Mouse (Mus musculus): ENCODE measurements around the gene Cnih3. TPM values are rescaled to one million over a fixed set of nuclear protein-coding genes. Genes with fewer than 3 reads are reported as not detected.

Gene Cnih3
- polyA plus RNA-seq, 1 experiment from 2014 or later = 9.6 TPM

Other genes starting within 250 kb of the Cnih3 start
- 38.8 and 40.4 TPM in 2 replicates for gene Nvl, start 208.4 kb upstream of the Cnih3 start, polyA plus RNA-seq (2015; fragmentation: Nextera tagmentation; extraction: Ambion mirVana)
- 61.0 and 65.5 TPM in 2 replicates for gene Cnih4, start 207.9 kb upstream of the Cnih3 start, polyA plus RNA-seq (2015; fragmentation: Nextera tagmentation; extraction: Ambion mirVana)
- 39.3 and 45.9 TPM in 2 replicates for gene Wdr26, start 140.6 kb upstream of the Cnih3 start, polyA plus RNA-seq (2015; fragmentation: Nextera tagmentation; extraction: Ambion mirVana)
- gene Ccdc121, start 158.8 kb downstream of the Cnih3 start, polyA plus RNA-seq (2015; fragmentation: Nextera tagmentation; extraction: Ambion mirVana) = not detected in 2 replicates
- gene Dnah14, start 223.9 kb downstream of the Cnih3 start, polyA plus RNA-seq (2015; fragmentation: Nextera tagmentation; extraction: Ambion mirVana) = 0.47 and 0.85 TPM in 2 replicates

Data from neural tube, embryonic 13.5 days (tissue).